Mouse (Mus musculus): ENCODE data around the gene Upk3a. TPM values are rescaled to one million over a fixed set of nuclear protein-coding genes. Genes with fewer than 3 reads are reported as not detected.
A peak's percentile ranks its signal among the peaks of the same experiment; 100 is the strongest.

Gene Upk3a
- polyA plus RNA-seq, 1 experiment from 2014 or later = 104 TPM

DNA sequence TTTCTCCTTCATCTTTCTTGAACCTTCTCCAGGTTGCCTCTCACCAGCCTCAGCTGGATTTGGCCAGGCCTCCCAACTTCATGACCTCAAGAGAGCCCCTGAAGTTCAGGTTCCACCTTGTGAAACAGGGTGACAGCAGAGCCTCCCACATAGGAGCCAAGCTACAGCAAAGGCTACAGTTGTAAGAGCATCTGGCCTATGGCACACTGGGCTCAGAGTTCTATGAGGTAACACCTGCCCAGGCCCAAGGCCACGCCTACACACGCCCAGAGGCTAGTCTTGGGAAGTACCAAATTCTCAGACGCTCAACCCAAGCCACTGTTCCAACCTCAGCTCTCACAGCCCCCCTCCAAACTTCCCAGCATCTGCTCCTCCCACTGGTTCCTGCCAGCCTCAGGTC lies 34.1 kb upstream of the Upk3a start:
- H3K27ac ChIP-seq = no peak overlapping the region
- DNase-seq (ENCODE audit: low spot score) (no peak), ATAC-seq (replicated peaks; ENCODE audit: low FRiP score, low read depth) (no peak)
- WGBS = 71% methylated on average over 3 of the region's 3 CpGs
- no peaks in the 10 kb centered on the region for H3K4me1 ChIP-seq (replicated peaks; ENCODE audit: insufficient read depth, low read length)
- no peak overlapping the region for H3K4me3 ChIP-seq (replicated peaks; ENCODE audit: low read depth, low read length)
- TF ChIP-seq CTCF (IDR thresholded peaks at IDR 0.05; ENCODE audit: low read depth) = no peak
- no peaks in the 10 kb centered on the region for H3K9me3 ChIP-seq (replicated peaks; ENCODE audit: low read length)
- H3K4me2 ChIP-seq (ENCODE audit: low read length) = no peak overlapping the region
- no peak overlapping the region for H3K9ac ChIP-seq (ENCODE audit: low read depth, low read length)
- no peaks in the 10 kb centered on the region for H3K36me3 ChIP-seq (ENCODE audit: insufficient read depth, low read length)
- no peaks in the 10 kb centered on the region for H3K27me3 ChIP-seq (ENCODE audit: insufficient read depth, low read length)

DNA sequence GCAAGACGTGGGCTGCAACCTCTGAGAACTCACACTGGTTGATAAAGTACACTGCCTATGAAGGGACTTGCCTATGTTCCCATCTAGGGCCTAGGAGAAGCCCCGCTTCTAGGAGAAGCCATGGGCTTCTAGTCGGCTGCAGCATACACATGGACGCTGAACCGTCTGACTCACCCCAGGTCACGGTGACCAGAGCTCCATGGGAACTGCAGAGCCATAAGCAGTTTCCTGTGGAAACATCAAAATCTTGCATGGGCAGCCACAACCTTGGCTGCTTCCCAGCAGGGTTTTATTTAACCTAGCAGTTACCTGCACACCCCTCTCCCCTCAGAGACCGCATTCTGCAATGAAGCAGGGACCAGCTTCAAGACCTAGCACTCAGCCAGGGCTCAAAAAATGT lies 33.2 kb upstream of the Upk3a start:
- Histone ChIP-seq H3K4me1 (replicated peaks; ENCODE audit: insufficient read depth, low read length) (peaks cover 4% of the 10 kb centered on the region), H3K9ac (ENCODE audit: low read depth, low read length) (no peak overlapping the region), H3K27me3 (ENCODE audit: insufficient read depth, low read length) (no peaks in the 10 kb centered on the region), H3K4me2 (ENCODE audit: low read length) (no peak overlapping the region), H3K4me3 (replicated peaks; ENCODE audit: low read depth, low read length) (no peak overlapping the region), H3K9me3 (replicated peaks; ENCODE audit: low read length) (no peaks in the 10 kb centered on the region), H3K27ac (no peak overlapping the region), H3K36me3 (ENCODE audit: insufficient read depth, low read length) (no peaks in the 10 kb centered on the region)
- no peak for DNase-seq (ENCODE audit: low spot score)
- WGBS = 66% methylated on average over 7 of the region's 7 CpGs
- ATAC-seq (replicated peaks; ENCODE audit: low FRiP score, low read depth) = no peak
- no peak for TF ChIP-seq CTCF (IDR thresholded peaks at IDR 0.05; ENCODE audit: low read depth)

GRCm38 (mm10) chr15:84985516-84986160 lies 31.3 kb upstream of the Upk3a start:
- Histone ChIP-seq H3K27ac (no peak overlapping the region), H3K4me3 (replicated peaks; ENCODE audit: low read depth, low read length) (no peak overlapping the region), H3K36me3 (ENCODE audit: insufficient read depth, low read length) (no peaks in the 10 kb centered on the region), H3K4me1 (replicated peaks; ENCODE audit: insufficient read depth, low read length) (peaks cover 8% of the 10 kb centered on the region), H3K27me3 (ENCODE audit: insufficient read depth, low read length) (no peaks in the 10 kb centered on the region), H3K9ac (ENCODE audit: low read depth, low read length) (no peak overlapping the region), H3K9me3 (replicated peaks; ENCODE audit: low read length) (no peaks in the 10 kb centered on the region), H3K4me2 (ENCODE audit: low read length) (no peak overlapping the region)
- no peak for ATAC-seq (replicated peaks; ENCODE audit: low FRiP score, low read depth)
- 86% methylated on average over 12 of the region's 12 CpGs for WGBS
- no peak for DNase-seq (ENCODE audit: low spot score)
- TF ChIP-seq CTCF (IDR thresholded peaks at IDR 0.05; ENCODE audit: low read depth) = no peak

DNA sequence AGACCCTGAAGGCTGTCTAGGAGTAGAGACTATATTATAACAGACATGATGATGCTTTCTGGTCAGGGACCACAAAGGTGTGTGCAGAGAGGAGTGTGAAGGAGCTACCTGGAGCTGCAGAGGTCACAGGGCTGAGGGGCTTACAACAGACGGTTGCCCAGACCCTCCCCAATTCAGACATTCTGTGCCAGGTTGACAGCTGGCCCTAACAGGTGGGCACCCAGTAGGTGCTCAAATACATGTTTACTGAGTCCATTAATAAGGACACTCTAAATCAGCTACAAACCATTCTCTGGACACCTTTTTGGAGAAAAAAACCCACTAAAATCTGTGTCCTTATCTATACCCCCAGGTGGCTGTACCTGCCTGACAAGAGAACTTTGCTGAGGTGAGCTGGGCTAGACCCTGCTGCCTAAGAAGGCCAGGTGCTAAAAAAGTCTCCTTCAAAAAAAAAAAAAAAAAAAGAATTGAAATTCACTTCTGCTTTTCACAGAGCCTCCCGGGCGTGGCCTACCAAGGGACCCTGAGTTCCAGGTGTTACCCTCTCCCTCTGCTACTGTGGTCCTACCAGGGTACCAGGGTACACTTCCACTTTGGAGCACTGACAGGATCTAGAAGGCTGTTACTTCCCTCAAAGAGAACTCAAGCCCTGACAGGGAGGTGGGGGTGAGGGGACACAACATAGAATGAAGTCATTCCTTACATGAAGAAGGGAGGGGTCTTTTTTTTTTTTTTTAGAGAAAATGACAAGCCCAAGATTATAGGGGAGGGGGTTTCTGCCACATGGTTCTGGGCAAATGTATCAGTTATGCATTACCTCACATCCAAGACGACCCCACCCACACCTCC lies 30.5 kb upstream of the Upk3a start:
- ATAC-seq (replicated peaks; ENCODE audit: low FRiP score, low read depth) (no peak), DNase-seq (ENCODE audit: low spot score) (no peak)
- peak overlapping the region; percentile 92 for H3K9ac ChIP-seq (ENCODE audit: low read depth, low read length)
- H3K36me3 ChIP-seq (ENCODE audit: insufficient read depth, low read length) = no peaks in the 10 kb centered on the region
- H3K4me3 ChIP-seq (replicated peaks; ENCODE audit: low read depth, low read length) = peak overlapping the region; percentile 71
- no peak overlapping the region for H3K27ac ChIP-seq
- no peaks in the 10 kb centered on the region for H3K9me3 ChIP-seq (replicated peaks; ENCODE audit: low read length)
- peak overlapping the region; percentile 95 for H3K4me2 ChIP-seq (ENCODE audit: low read length)
- TF ChIP-seq CTCF (IDR thresholded peaks at IDR 0.05; ENCODE audit: low read depth) = no peak
- peaks cover 8% of the 10 kb centered on the region for H3K4me1 ChIP-seq (replicated peaks; ENCODE audit: insufficient read depth, low read length)
- 73% methylated on average over 4 of the region's 4 CpGs for WGBS
- H3K27me3 ChIP-seq (ENCODE audit: insufficient read depth, low read length) = no peaks in the 10 kb centered on the region

DNA sequence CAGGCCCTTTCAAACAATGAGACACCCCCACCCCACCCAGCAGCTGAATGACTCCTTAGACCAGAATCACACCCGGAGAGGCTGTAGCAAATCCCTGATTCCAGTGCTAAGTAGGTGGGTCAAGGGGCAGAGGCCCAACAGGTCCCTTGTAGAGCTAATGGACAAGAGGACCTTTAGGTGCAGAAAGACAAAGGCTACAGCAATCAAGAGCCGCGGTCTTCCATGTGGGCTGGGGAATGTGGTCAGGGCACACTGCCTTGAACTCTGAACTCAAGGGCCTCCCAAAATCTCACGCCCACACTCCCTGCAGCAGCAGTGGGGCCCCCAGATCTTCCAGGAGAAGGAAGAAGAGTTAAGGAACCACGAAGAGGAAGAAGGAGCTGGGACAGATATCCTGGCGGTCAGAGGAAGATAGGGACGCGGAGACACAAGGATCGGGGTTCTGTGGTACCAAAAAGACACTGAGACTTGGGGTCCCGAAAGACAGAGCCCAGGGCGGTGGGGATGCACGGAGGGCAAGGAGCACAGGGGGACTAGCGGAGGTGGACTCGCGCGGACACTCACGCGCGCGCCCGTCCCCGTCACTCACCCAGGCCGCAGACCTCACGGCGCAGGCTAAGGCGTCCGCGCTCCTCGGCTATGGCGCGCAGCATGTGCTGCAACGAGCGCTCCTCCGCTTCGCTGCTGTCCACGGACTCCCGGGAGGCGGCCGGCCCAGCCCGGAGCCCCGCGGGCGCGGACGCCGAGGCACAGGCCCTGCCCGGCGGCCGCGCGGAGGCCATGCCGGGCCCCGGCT lies 29.7 kb upstream of the Upk3a start:
- Histone ChIP-seq H3K9me3 (replicated peaks; ENCODE audit: low read length) (no peaks in the 10 kb centered on the region), H3K9ac (ENCODE audit: low read depth, low read length) (peak overlapping the region; percentile 92), H3K4me1 (replicated peaks; ENCODE audit: insufficient read depth, low read length) (peaks cover 8% of the 10 kb centered on the region), H3K36me3 (ENCODE audit: insufficient read depth, low read length) (no peaks in the 10 kb centered on the region), H3K4me3 (replicated peaks; ENCODE audit: low read depth, low read length) (peak overlapping the region; percentile 71), H3K4me2 (ENCODE audit: low read length) (peak overlapping the region; percentile 95), H3K27ac (peak overlapping the region; percentile 80), H3K27me3 (ENCODE audit: insufficient read depth, low read length) (no peaks in the 10 kb centered on the region)
- DNase-seq (ENCODE audit: low spot score) (peak; percentile 43), ATAC-seq (replicated peaks; ENCODE audit: low FRiP score, low read depth) (peak; percentile 47)
- under 1% methylated on average over 33 of the region's 53 CpGs for WGBS
- TF ChIP-seq CTCF (IDR thresholded peaks at IDR 0.05; ENCODE audit: low read depth) = no peak

Measured in kidney, postnatal 0 days (tissue).